Comparison of ENCODE assay signal across 17 mouse cellular contexts in the genomic region with DNA sequence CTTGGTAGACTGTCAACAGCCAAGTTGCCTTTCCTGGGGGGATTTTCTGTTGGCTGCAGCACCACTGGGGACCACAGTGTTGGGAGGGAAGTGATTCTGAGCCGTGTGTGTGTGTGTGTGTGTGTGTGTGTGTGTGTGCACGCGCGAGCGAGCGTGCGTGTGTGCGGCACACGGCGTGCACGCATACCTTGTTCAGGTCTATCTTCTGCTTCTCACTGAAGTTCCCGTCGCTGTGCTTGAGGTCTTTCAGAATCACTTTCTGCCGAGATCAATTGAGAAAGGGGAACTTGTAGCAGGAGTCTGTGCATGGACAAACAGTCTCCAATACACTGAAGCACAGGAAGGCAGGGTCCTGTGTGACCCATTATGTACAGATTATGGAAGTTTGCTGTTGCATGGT. TPM values are rescaled to one million over a fixed set of nuclear protein-coding genes. Genes with fewer than 3 reads are reported as not detected.
"Had no signal": no experiment of that assay in that cellular context is flagged by ENCODE, and none has a peak within 500 bp of the region (broad histone marks: within the 10 kb centered on the region; RNA-seq: fewer than 3 reads in every experiment).

No protein-coding gene starts in this region.

- H3K4me1 ChIP-seq: limb, embryonic 12.5 days; liver, embryonic 13.5 days; lung, embryonic 15.5 days; midbrain, embryonic 10.5 days; neural tube, embryonic 12.5 days had no signal

- H3K27ac ChIP-seq: kidney, postnatal 0 days; limb, embryonic 12.5 days; liver, embryonic 13.5 days; lung, embryonic 15.5 days; macrophage; midbrain, embryonic 10.5 days; neural tube, embryonic 12.5 days had no signal

- H3K4me3 ChIP-seq: limb, embryonic 12.5 days; liver, embryonic 13.5 days; lung, embryonic 15.5 days; midbrain, embryonic 10.5 days; neural tube, embryonic 12.5 days had no signal

- H3K9ac ChIP-seq: limb, embryonic 12.5 days; liver, embryonic 13.5 days; liver, postnatal 0 days; lung, embryonic 15.5 days; neural tube, embryonic 12.5 days had no signal

- H3K36me3 ChIP-seq: limb, embryonic 12.5 days; liver, embryonic 13.5 days; lung, embryonic 15.5 days; midbrain, embryonic 10.5 days; neural tube, embryonic 12.5 days had no signal

- DNase-seq: kidney, adult 9 months; kidney, postnatal 36 days; layer of hippocampus, adult 9-11 months; layer of hippocampus, postnatal 36 days; liver; liver, embryonic 13.5 days; liver, postnatal 0 days; lung, postnatal 14 days; midbrain, embryonic 14.5 days; right cerebral cortex, postnatal 14 days; thymus, postnatal 36 days had no signal

- H3K27me3 ChIP-seq: limb, embryonic 12.5 days; liver, embryonic 13.5 days; lung, embryonic 15.5 days; neural tube, embryonic 12.5 days had no signal

- H3K9me3 ChIP-seq: limb, embryonic 12.5 days; liver, embryonic 13.5 days; lung, embryonic 15.5 days; midbrain, embryonic 10.5 days; neural tube, embryonic 12.5 days had no signal

- ATAC-seq: liver, postnatal 0 days had no signal

RNA-seq across cellular contexts. Expression of gene Gucy2c, which starts 53.4 kb away (rescaled TPM):
- polyA plus RNA-seq: limb, embryonic 12.5 days; macrophage had no signal
